Mouse (Mus musculus): Measurements from ENCODE around the gene Lrrc27.

Lrrc27 gene

DNA sequence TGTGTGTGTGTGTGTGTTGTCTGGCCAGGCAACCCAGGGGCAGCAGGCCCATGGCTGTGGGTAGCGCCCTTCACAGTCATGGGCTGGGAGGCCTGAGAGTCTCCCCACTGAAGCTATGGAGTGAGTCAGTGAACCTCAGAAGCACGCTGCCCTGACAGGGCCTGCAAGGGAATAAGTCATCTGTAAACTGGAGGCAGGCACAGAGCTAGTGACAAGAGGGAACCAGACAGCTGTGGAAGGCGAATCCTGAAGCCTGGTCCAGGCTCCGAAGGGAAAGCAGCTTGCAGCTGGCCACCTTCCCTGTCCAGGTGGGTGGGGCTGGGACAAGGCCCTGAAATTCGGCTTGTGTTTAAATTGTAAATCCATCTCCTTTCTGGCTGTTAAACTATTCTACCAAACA lies 33.3 kb downstream of the Lrrc27 start:
- no peak for DNase-seq (ENCODE audit: low read depth, low spot score)

DNA sequence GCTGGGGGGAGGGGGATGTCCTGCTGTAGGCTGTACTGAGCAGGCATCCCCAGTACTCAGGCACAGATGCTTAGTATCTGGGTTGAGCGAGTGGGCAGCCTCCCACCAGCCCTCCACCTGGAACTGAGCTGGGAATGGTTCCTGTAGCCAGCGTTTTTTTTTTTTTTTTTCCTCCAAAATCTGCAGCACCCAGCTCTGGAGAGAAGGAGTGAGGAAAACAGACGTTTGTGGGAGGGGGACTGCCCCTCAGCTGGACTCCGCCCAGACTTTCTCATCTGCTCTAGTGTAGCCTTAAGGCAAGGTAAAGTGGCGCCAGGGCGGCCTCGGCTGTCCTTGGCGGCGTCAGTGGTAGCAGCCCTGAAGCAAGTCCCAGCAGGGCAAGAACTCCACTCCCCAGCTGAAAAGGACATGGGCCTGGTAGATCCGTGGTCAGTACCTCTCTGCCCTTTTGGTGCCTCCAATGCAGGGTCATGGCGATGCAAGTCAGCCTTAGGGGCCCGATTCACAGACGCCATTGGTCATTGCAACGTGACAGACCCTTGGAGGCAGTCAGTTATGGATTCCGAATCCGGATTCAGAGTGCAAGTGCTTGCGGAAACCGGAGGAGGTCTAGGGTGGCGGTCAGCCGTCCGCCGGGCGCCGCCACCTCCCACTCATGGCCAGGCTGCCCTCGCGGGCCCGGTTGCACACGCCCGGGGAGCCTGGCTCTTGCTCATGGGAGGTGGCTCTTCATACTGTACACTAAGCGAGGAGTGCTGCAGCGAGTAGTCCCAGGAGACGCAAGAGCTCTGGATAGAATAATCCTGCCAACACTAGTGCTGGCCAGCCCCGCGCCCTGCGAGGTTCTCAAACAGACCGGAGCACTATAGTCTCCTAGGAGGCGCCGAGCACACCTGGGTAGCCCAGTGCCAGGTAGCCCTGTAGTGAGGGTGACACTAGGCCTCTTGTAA lies 34.4 kb downstream of the Lrrc27 start:
- peak; percentile 34 for DNase-seq (ENCODE audit: low read depth, low spot score)

DNA sequence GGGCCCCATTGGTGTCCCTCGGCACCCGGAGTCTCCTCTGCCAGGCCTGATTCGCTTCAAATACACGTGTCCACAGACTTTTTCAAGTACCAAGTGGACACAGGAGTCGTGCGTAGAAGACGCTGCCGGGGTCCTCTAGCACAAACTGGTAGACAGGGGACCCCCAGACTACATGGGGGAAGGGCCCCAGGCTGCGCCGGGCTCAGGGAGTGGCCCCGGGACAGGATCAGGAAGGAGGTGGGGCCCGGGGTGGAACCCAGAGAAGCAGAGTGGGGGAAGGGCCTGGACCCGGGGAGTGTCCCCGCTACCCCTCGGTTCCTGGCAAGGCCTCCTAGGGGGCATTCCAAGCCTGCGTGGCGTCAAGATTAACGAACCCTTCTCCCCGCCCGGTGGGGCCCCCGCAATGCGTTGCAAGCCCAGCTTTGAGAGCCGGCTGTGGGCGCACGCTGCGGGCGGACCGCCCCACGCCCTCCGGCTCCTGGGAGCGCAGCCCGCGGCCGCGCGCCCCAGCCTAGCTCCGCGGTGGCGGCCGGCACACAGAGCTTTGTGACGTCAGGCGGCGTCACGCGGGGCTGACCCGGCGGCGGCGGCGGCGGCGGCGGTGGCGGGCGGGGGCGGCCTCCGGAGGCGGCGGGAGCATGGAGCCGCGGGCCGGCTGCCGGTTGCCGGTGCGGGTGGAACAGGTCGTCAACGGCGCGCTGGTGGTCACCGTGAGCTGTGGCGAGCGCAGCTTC lies 35.3 kb downstream of the Lrrc27 start, which contains the start of gene Pwwp2b:
TSS of gene Pwwp2b (plus strand) at position 602 of the 734 bp plus-strand sequence.
- peak; percentile 75 for DNase-seq (ENCODE audit: low read depth, low spot score)

DNA sequence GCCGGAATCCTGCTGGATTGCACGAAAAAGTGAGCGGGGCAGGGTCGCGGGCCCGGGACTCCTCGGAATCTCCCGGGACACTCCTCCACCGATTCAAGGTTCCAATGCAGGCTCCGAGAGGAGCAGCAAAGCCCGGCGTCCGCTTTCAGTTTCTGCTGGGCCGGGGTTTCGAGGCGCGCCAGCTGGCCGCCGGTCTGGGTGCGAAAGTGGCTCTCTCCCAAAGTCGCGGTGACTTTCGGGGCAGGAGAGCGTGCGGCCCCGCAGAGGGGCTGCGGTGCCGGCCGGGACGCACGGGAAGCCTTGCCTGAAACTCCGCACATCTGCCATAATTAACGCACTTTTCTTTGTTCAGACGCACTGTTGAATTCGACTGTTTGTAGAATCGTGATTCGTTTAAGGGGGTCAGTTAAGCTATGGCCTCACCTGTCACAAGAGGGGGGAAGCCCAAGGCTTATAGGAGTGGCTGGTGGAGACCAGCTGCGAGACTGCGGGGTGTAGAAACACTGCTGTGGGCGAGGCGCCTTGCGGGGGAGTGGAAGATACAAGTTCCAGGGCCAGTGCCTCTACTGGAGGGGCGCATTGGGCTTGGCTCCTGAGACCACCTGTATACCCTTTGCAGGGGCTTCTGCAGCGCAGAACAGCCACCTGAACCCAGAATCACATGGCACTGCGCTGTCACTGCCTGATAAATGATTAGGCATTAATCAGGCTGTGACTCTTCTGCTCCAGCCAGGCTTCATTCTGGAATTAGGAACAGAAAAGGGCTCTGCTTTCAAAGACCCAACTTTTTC lies 36.0 kb downstream of the Lrrc27 start:
- DNase-seq (ENCODE audit: low read depth, low spot score) = peak; percentile 25

DNA sequence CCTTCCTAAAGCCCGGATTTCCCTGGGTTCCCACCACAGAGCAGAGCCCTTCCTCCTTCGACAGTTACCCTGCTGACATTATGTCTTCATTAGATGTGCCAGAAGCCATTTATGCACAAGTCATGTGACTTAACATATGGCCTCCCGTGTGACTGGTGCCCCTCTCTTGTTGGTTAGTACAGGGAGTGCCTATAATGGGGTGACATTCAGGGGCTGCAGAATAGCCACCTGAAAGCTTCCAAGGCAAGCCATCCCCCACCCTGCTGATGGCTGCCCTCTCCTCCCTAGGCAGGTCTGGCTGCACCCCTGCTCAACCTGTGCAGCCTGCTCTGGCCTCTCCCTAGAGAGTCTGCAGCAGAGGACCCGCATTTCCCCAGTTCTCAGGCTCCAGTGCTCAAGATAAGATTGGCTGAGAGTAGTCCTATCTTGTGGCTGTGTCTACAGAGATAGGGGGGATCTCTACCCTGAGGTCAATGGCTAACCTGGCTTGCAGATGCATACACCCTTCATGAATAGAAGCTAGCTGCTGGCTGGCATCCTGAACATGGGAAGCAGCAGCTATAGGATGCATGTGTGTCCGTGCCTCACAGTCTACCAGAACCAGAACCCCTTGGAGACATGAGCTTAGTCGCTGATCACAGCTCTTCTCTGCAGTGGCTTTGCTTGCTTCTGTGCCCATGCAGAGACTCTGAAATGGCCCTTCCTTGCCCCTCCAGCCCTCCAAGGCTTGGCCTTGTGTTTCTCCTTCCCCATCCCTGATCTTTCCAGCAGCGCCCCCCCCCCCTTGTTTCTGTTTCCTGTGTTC lies 36.8 kb downstream of the Lrrc27 start:
- DNase-seq (ENCODE audit: low read depth, low spot score) = no peak

DNA sequence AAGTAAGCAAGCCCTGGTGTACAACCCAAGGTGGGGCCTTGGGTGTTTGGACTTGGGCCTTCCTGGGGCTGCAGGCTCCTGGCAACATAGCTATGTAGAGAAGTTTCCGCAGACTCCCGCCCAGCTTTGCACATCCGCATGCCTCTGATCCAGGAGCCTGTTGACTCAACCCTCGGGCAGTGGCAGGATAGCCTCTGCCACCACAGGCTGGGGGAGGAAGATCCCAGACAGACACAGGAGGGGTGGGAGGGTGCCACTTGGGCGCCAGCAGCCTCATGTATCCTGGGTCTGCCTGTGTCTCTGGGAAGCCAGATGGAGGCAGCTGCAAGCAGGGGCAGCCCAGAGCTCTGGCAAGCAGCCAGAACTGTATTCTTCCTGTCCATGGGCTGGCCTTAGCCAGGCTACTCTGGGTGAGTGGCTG lies 39.1 kb downstream of the Lrrc27 start:
- DNase-seq (ENCODE audit: low read depth, low spot score) = no peak

DNA sequence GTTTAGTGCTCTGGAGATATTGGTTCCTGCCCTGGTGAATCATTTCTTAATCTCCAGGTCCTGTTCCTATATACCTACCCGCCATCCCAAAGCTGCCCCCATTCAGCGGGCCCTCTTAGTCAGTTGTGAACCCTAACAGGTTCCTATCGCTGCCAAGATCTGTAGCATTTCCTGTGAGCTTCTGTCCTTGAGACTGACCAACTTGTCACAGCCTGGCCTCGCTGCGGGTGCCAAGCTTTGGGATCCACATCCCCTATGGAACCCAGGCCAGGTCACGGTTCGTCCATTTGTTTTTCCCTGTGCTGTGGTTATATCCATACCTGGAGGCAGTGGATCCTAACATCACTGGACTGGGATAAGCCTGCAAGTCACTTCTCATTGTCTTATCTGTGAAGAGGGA lies 39.8 kb downstream of the Lrrc27 start:
- DNase-seq (ENCODE audit: low read depth, low spot score) = no peak

DNA sequence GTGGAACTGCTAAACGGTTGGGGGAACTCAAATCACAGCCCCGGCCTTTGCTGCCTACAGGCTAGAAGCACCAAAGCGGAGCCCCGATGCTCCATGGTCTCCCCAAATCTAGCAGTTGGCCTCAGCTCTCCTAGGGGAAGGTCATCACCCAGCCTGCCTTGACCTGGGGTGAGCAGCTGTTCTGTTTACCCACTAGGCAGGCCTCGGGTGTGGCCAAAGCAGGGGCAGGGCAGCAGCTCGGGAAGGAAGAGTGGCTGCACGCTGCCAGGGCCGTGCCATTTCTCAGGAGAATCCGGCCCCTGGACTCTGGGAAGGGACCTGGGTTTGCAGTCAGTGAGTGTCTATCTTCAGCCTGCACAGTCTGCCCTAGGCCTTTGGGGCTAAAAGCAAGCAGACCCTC lies 40.2 kb downstream of the Lrrc27 start:
- no peak for DNase-seq (ENCODE audit: low read depth, low spot score)

DNA sequence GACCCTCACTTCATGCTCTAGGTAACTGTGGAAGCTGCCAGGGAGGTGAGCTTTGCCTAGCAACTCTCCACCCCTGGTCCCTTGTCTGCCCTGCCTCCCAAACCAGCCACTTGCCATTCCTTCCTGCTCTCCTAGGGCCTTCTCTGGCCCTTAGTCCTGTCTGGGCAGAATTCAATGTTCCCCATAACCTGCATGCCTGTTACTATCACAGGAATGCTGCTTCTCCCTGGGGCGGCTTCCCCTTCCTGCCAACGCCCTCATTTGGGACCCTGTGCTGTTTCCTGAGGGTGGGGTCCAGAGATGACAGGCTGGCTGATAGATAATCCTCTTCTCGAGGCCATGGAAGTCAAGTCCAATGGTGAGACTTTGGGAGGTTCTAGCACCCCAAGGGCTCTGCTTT lies 40.7 kb downstream of the Lrrc27 start:
- DNase-seq (ENCODE audit: low read depth, low spot score) = peak; percentile 38

DNA sequence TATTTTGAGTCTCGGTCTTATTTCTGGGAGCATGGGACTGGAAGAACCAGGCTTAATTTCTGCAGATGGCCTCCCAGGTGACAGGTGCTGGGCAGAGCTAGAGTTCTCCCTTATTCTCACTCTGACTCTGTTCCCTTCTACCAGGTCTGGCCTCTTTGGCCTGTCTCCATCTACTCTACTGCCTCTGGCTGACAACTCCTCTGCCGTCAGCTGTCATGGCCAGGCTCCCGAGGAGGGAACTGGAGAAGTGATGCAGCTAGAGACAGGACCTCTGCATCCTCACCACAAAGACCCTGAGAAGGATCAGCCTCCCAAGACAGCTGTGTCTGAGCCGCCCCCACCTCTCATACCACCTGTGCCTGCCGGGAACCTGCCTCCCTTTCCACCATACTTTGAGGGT lies 41.8 kb downstream of the Lrrc27 start:
- DNase-seq (ENCODE audit: low read depth, low spot score) = no peak

DNA sequence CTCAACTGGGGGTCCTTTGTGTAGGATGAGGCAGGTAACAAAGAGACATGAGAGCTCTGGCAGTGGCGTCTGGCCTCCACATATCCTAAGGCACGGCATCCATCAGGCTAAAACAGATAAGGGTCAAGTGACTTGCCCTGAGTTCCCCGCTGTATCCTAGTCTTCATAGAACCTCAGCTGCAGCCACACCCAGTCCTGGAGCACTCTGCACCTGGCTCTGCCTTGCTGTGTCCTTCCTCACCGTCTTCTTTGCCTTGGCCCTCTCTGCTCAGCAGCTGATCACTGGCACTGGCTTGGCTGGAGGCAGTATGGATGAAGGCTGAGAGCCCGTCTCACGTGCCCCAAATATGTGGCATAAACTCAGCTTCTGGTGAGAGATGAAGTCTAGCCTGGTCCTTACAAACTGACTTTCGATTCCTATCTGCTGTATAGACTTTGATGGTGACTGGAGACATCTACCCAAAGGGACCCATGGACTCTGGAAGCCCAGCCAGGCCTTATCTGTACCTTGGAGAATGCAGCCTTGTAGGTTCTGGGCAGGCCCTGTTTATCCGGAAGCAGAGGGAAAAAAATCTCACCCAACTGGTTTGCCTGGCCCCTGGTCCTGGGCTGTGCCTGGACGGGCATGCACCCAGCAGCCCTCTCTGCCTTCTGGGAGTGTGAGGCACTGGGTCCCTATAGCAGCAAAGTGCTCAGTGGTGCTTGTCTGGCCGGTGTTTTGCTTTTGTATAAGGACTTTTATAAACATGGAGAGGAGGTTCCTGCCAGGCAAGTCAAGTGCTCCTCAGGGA lies 45.2 kb downstream of the Lrrc27 start:
- DNase-seq (ENCODE audit: low read depth, low spot score) = no peak

DNA sequence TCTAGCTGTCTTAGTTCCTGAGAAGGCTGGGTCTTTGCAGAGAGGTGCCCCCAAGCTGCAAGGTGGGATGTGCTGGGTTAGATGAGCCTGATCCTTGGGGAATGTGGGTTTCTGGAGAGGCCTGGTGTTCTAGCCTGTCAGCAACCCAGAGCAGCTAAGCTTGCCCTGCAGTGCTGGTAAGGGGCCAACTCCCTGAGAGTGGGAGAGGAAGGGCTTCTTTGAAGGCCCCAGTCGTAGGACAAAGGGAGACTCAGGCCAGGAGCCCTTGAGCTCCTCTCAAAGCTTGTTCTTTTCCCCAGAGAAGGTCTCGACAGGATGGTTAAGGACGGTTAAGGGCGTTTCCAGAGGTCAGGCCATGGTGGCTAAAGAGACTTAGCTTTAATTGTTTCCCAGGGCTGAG lies 51.5 kb downstream of the Lrrc27 start:
- peak; percentile 17 for DNase-seq (ENCODE audit: low read depth, low spot score)

DNA sequence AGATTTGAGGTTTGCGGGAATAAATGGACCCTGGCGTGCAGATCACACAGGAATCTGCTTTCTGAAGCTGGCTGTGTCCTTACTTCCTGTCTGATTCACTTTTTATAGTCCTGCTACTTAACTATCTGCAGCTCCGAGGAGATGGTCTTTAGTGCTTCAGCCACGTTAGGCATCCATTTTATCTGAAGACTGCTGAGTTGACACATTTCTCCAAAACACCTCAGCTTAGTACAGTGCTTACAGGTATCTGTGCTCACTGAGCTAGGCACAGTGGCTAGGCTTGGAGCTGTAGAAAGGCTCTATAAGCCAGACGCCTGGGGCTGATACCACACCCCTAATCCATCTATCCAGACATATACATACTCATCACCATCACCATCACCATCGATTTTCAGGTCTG lies 52.8 kb downstream of the Lrrc27 start:
- DNase-seq (ENCODE audit: low read depth, low spot score) = peak; percentile 42

DNA sequence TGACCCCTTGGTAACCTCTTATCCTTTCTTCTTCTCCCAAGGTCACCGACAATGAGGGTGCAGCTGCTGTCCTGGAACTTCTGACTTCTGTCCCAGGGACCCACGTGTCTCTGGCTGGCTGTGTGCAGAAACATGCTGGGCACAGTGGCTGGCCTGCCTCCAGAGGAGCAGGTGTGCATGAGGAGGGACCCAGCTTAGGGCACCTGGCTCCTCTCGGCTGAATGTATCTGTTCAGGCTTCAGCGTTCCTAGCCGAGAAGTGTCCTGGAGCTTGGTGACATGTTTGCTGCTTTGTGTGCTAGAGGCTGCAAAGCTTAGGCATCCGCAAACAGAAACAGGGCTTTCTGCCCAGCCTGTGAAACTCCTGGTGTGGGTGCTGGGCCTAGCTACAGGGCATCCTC lies 53.6 kb downstream of the Lrrc27 start:
- no peak for DNase-seq (ENCODE audit: low read depth, low spot score)

DNA sequence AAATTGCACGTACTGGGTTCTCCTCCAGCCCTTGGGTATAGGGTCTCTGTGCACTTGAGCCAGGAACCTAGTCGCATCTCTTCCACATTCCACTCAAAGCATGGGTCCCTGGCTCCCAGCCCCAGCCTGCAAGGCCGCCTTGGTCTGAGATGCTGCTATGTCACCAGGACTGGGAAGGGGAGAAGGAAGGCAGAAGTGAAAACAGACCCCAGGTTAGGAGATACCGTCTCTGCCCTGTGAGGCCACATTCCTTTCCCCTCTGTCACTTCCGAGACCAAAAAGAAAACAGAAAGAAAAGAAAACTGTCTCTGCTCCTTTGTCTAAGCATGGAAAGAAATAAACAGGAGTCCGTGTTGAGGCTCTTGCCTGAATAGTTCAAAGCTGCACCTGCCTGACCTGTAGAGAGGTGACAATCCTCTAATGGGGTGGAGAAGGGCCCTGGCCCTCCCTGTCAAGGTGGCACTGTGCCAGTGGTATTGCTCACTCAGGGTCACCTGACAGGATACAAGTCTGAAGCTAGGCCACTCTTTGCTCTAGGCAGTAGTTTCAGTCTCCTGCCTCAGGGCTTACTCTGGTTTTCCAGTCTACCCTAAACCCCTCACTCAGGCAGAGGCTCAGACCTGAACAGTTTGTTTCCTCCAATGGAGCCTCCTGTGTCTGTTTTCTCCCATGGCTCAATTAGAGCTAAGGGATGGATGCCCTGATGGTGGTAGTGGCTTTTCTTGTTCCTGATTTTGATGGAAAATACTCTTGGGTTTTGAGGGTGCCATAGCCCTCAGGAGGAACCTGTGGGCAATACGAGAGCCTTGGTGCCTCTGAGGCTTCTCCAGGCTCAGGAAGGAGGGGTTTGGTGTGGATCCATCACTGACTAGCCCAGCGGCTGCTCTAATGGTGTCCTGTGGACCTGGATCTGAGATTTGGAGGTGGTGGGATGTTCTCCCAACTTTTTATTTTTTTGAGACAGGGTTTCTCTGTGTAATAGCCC lies 54.4 kb downstream of the Lrrc27 start:
- no peak for DNase-seq (ENCODE audit: low read depth, low spot score)

DNA sequence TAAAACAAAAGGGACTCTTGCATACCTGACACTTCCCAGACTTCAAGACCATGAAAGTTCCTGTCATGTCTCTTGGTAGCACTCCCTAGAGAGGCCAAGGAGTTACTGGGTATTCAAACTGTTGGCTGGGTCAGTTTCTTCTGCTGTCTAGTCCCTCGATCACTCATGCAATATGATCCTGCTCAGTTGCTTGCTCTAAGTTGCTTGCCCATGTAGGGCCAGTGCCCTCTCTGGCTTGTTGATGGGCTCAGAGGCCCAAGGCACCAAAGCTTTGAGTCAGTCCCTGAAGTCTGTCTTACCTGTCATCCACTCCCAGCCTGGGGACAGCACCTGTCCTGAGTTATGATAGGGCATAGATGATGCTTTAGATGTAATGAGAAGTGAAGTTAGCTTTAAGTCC lies 58.0 kb downstream of the Lrrc27 start:
- no peak for DNase-seq (ENCODE audit: low read depth, low spot score)

DNA sequence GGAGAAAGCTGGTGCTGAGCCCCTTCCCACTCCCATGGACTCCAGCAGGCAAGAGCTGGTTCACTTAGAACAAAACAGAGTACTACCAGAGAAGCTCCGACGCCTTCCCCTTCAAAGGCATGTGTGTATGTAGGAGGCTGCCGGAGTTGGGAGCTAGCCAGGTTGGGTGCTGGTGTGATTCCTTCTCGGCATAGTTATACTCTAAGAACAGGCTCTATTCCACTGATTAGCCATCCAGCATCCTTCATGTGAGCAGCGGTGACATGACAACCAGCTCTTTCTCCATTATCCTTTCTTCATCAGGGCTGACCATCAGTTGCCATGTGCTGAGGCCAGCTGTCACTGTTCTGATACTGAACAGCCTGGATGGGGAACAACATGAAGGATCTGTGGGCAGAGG lies 59.1 kb downstream of the Lrrc27 start:
- DNase-seq (ENCODE audit: low read depth, low spot score) = no peak

DNA sequence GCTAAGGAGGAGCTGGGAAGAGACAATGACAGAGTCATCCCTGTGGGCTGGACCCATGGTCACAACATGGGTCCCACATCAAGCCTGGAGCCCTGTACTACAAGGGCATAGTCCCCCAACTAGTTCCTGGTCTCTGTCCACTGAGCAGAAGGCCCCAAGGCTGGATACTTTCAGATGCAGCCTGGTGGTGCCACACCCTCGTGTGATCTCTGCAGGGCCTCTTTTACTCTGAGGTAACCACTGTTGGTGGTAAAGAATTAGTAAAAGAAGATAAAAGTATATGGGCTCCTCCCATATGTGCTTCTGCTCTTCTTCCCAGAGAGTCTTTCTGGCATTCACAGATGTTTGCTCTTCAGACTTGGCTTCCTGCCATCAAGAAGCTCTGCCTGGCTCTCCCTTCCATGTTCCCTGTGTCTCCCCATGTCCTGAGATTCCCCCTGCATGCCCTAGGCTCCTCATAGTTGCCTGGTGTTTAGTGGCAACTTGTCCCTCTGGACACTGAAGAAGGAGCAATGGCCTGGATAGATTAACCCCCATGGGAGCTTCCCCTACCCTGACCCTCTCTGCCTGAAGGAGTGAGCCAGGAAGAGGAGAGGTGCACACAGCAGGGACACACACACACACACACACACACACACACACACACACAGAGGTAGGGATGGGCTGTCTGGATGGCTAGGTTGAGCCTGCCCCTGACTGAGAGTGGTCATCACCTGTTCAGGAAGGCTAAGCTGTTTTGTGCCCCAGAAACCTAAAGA lies 60.0 kb downstream of the Lrrc27 start:
- DNase-seq (ENCODE audit: low read depth, low spot score) = no peak

DNA sequence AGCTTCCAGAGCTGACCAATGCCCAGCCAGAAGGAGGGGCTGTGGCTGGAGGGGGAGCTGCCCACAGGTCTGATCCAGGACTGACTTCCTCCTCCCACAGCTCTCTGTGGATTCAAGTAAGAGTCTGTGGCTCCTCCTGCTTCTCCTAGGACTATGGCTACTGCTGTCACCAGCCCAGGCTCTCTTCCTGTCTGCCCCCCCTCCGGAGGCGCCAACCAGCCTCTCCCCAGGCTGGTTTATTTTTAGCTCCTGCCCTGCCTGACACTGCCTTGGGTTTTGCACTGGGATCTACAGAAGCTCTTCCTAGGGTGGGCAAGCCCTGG lies 60.6 kb downstream of the Lrrc27 start:
- DNase-seq (ENCODE audit: low read depth, low spot score) = no peak

Data from ZHBTc4 (cell line).